In the genomic region with DNA sequence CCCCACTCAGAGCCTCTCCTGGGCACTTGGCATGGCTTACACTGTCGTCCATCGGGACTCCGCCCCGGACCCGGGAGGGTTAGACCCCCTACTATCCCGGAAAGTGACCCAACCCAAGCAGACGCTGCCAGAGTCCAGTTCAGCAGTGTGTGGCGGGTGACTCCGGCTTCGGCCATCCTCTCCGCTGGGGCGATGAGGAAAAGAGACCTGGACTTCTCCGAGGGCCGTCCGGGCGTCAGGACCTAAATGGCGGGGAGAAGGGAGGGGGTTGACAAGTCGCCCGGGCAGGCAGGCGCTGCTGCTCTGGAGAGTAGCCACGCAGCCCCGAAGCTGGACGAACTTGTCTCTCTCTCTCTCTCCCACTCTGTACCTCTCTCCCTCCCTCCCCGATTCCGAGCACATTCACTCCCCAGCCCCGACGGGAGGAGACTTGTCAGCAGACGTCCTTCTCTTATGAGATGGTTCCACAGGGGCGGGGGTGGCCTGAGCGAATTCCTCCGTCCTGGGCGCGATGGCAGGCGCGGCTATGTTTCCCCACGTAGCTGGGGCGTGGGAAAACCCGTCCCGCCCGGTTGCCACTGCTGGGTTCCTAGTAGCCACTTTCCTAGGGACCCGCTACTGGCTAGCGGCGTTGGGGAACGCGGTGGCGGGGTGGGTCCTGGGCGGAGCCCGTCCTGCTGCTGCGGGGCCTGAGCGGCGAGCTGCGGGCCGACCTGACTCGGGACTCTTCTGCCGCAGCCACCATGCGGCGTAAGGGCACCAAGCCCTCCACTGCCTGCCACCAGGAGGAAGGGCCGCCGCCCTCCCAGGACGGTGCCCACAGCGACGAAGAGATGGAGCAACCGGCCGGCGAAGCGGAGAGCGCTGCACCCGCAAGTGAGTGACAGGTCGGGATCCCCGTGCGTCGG, we compare ENCODE assay signal across 8 mouse cellular contexts. TPM values are rescaled to one million over a fixed set of nuclear protein-coding genes. Genes with fewer than 3 reads are reported as not detected.
DNase-seq lines count a peak whose midpoint lies in the region; ATAC-seq and TF ChIP-seq lines count a peak whose summit lies in the region.

No protein-coding gene starts in this region.

- H3K4me2 ChIP-seq in forebrain, embryonic 11.5 days (ENCODE audit: low read depth, low read length, severe bottlenecking) = peak overlapping the region; percentile 81
- H3K4me2 ChIP-seq in lung, embryonic 16.5 days (ENCODE audit: low read depth, low read length) = peak overlapping the region; percentile 83

- H3K4me1 ChIP-seq in ES-Bruce4 (ENCODE audit: control insufficient read depth, insufficient read depth, low read length) = peaks cover 1% of the 10 kb centered on the region
- H3K4me1 ChIP-seq in forebrain, embryonic 11.5 days (replicated peaks; ENCODE audit: control insufficient read depth, insufficient read depth, low read length) = no peaks in the 10 kb centered on the region
- peaks cover 8% of the 10 kb centered on the region for H3K4me1 ChIP-seq in lung, embryonic 16.5 days (replicated peaks; ENCODE audit: control insufficient read depth, insufficient read depth, low read length)
- peaks cover 5% of the 10 kb centered on the region; the same call in 1 of the 2 replicates for H3K4me1 ChIP-seq in olfactory bulb, adult 2 months (ENCODE audit: control insufficient read depth, insufficient read depth, low read length)

- peak overlapping the region; percentile 97 for H3K9ac ChIP-seq in ES-Bruce4 (ENCODE audit: low read depth, poor library complexity, severe bottlenecking)
- H3K9ac ChIP-seq in forebrain, embryonic 11.5 days (ENCODE audit: low read length) = peak overlapping the region; percentile 95
- H3K9ac ChIP-seq in lung, embryonic 16.5 days (ENCODE audit: low read length) = peak overlapping the region; percentile 97

- no peaks in the 10 kb centered on the region for H3K9me3 ChIP-seq in ES-Bruce4 (replicated peaks; ENCODE audit: control insufficient read depth, insufficient read depth, low read length, poor library complexity, severe bottlenecking)
- no peaks in the 10 kb centered on the region for H3K9me3 ChIP-seq in forebrain, embryonic 11.5 days (ENCODE audit: control insufficient read depth, low read length)
- no peaks in the 10 kb centered on the region for H3K9me3 ChIP-seq in lung, embryonic 16.5 days (ENCODE audit: control insufficient read depth, low read length)

- peaks cover 15% of the 10 kb centered on the region for H3K36me3 ChIP-seq in ES-Bruce4 (ENCODE audit: control insufficient read depth, insufficient read depth, low read length, poor library complexity, severe bottlenecking)
- no peaks in the 10 kb centered on the region; the same call in 1 of the 2 replicates for H3K36me3 ChIP-seq in forebrain, embryonic 11.5 days (ENCODE audit: control insufficient read depth, insufficient read depth, low read length)
- H3K36me3 ChIP-seq in lung, embryonic 16.5 days (ENCODE audit: control insufficient read depth, insufficient read depth, low read length) = no peaks in the 10 kb centered on the region

- peak; percentile 78 for ATAC-seq in forebrain, embryonic 11.5 days (replicated peaks; ENCODE audit: low FRiP score)
- peak; percentile 71 for ATAC-seq in lung, embryonic 16.5 days (ENCODE audit: low read depth)

- TF ChIP-seq POLR2A in ES-Bruce4 (IDR thresholded peaks at IDR 0.05; ENCODE audit: insufficient read depth, low read length) = no peak
- TF ChIP-seq POLR2A in olfactory bulb, adult 2 months (IDR thresholded peaks at IDR 0.05; ENCODE audit: insufficient read depth, low read depth, low read length) = 0 out of 2 replicates have a peak, but pooled peaks have one; percentile 10

- H3K27me3 ChIP-seq in ES-Bruce4 (ENCODE audit: control insufficient read depth, insufficient read depth, low read length, poor library complexity, severe bottlenecking) = no peaks in the 10 kb centered on the region
- no peaks in the 10 kb centered on the region for H3K27me3 ChIP-seq in forebrain, embryonic 11.5 days (ENCODE audit: control insufficient read depth, insufficient read depth, low read length)
- H3K27me3 ChIP-seq in lung, embryonic 16.5 days (ENCODE audit: control insufficient read depth, insufficient read depth, low read depth, low read length) = no peaks in the 10 kb centered on the region

- intact Hi-C loops in heart, postnatal 10 days (cut with DNase I) = loop anchor here (2.0 to 10.0 kb wide), 3 partner anchors 39 to 511 kb away; a partner anchor contains a TSS

- no peak for TF ChIP-seq EP300 in ES-Bruce4 (IDR thresholded peaks at IDR 0.05; ENCODE audit: insufficient read depth, low read depth, low read length)

- peak overlapping the region; percentile 72 for H3K27ac ChIP-seq in ES-Bruce4 (ENCODE audit: insufficient read depth, low read length)
- H3K27ac ChIP-seq in forebrain, embryonic 11.5 days (ENCODE audit: low read depth, low read length) = peak overlapping the region; percentile 90
- H3K27ac ChIP-seq in lung, embryonic 16.5 days (ENCODE audit: low read length) = peak overlapping the region; percentile 97
- H3K27ac ChIP-seq in olfactory bulb, adult 2 months (ENCODE audit: insufficient read depth, low read depth, low read length) = no peak overlapping the region; the same call in 1 of the 2 replicates

- peak; percentile 47 for DNase-seq in c-Kit-positive CD71-positive TER-119-positive erythroid progenitor cells, embryonic 14.5 days (ENCODE audit: low spot score)
- DNase-seq in forebrain, embryonic 11.5 days (ENCODE audit: low spot score) = peak; percentile 81
- peak; percentile 77 to 80 for DNase-seq in heart, postnatal 10 days
- peak; percentile 70 to 81 for DNase-seq in kidney, postnatal 4 days
- DNase-seq in thymus, postnatal 0 days (ENCODE audit: low spot score) = peak; percentile 54

- peak overlapping the region; percentile 99 for H3K4me3 ChIP-seq in ES-Bruce4 (ENCODE audit: low read depth, low read length)
- H3K4me3 ChIP-seq in forebrain, embryonic 11.5 days (ENCODE audit: low read depth, low read length) = peak overlapping the region; percentile 99
- H3K4me3 ChIP-seq in lung, embryonic 16.5 days (ENCODE audit: low read length) = peak overlapping the region; percentile 99
- H3K4me3 ChIP-seq in olfactory bulb, adult 2 months (ENCODE audit: insufficient read depth, low read depth, low read length) = peak overlapping the region; percentile 57

- no peak for TF ChIP-seq CTCF in ES-Bruce4 (IDR thresholded peaks at IDR 0.05; ENCODE audit: low read depth, low read length)
- no peak for TF ChIP-seq CTCF in olfactory bulb, adult 2 months (IDR thresholded peaks at IDR 0.05; ENCODE audit: insufficient read depth, low read depth, low read length)

- under 1% methylated on average over 72 of the region's 72 CpGs for WGBS in forebrain, embryonic 11.5 days
- WGBS in lung, embryonic 16.5 days = under 1% methylated on average over 72 of the region's 72 CpGs
- WGBS in olfactory bulb, adult 2 months = under 1% methylated on average over 72 of the region's 72 CpGs

RNA-seq across cellular contexts. Expression of a gene that starts 1.1 kb away (rescaled TPM):
- 276 and 284 TPM in 2 replicates for polyA plus RNA-seq in ES-Bruce4 (2011; ENCODE audit: insufficient read depth, insufficient read length, low read depth, missing spikeins)
- polyA plus RNA-seq in forebrain, embryonic 11.5 days (2014; fragmentation: Nextera tagmentation; extraction: Ambion mirVana) = 231 and 258 TPM in 2 replicates
- 10 to 100 TPM; 39.7 to 45.7 TPM for total RNA-seq in heart, postnatal 10 days (2021)
- polyA plus RNA-seq in lung, embryonic 16.5 days (2015; fragmentation: Nextera tagmentation; extraction: Ambion mirVana) = 196 and 214 TPM in 2 replicates
- polyA plus RNA-seq in olfactory bulb, adult 2 months (2012; ENCODE audit: insufficient read depth, insufficient read length, low replicate concordance, missing spikeins) = 213 and 386 TPM in 2 replicates
- 332 and 397 TPM in 2 replicates for polyA plus RNA-seq in thymus, postnatal 0 days (2015; fragmentation: Nextera tagmentation; extraction: Ambion mirVana)

RNA-seq across cellular contexts. Expression of a gene that starts 1.2 kb away (rescaled TPM):
- polyA plus RNA-seq in ES-Bruce4 (2011; ENCODE audit: insufficient read depth, insufficient read length, low read depth, missing spikeins) = 21.4 and 22.2 TPM in 2 replicates
- 19.6 and 24.0 TPM in 2 replicates for polyA plus RNA-seq in forebrain, embryonic 11.5 days (2014; fragmentation: Nextera tagmentation; extraction: Ambion mirVana)
- total RNA-seq in heart, postnatal 10 days (2021) = 1 to 10 TPM; 7.2 to 9.0 TPM
- 20.7 and 21.0 TPM in 2 replicates for polyA plus RNA-seq in lung, embryonic 16.5 days (2015; fragmentation: Nextera tagmentation; extraction: Ambion mirVana)
- not detected in 2 replicates for polyA plus RNA-seq in olfactory bulb, adult 2 months (2012; ENCODE audit: insufficient read depth, insufficient read length, low replicate concordance, missing spikeins)
- polyA plus RNA-seq in thymus, postnatal 0 days (2015; fragmentation: Nextera tagmentation; extraction: Ambion mirVana) = 20.4 and 21.8 TPM in 2 replicates

RNA-seq across cellular contexts. Expression of a gene that starts 39.0 kb away (rescaled TPM):
- polyA plus RNA-seq in ES-Bruce4 (2011; ENCODE audit: insufficient read depth, insufficient read length, low read depth, missing spikeins) = 122 and 133 TPM in 2 replicates
- polyA plus RNA-seq in forebrain, embryonic 11.5 days (2014; fragmentation: Nextera tagmentation; extraction: Ambion mirVana) = 223 and 243 TPM in 2 replicates
- 10 to 100 TPM; 16.0 to 16.7 TPM for total RNA-seq in heart, postnatal 10 days (2021)
- polyA plus RNA-seq in lung, embryonic 16.5 days (2015; fragmentation: Nextera tagmentation; extraction: Ambion mirVana) = 101 and 115 TPM in 2 replicates
- not detected in 2 replicates for polyA plus RNA-seq in olfactory bulb, adult 2 months (2012; ENCODE audit: insufficient read depth, insufficient read length, low replicate concordance, missing spikeins)
- polyA plus RNA-seq in thymus, postnatal 0 days (2015; fragmentation: Nextera tagmentation; extraction: Ambion mirVana) = 110 and 125 TPM in 2 replicates

Comparison
In these comparisons a context has a peak if more than half of its experiments do, and no peak if none do; other contexts are left out.
1. RNA of a gene that starts 1.2 kb away (polyA plus RNA-seq): 19.6 to 24.0 TPM in forebrain, embryonic 11.5 days, 21.4 to 22.2 TPM in ES-Bruce4, 20.7 to 21.0 TPM in lung, embryonic 16.5 days and 20.4 to 21.8 TPM in thymus, postnatal 0 days; not detected in olfactory bulb, adult 2 months; every median in the first group is over 10 times any median in the second.
2. Peak in every context shown above with its lines, with median percentiles within 50 percentile points of each other: H3K4me3 ChIP-seq, H3K9ac ChIP-seq and DNase-seq.